Mouse (Mus musculus): ENCODE measurements at regions not wholly inside any gene's neighbourhood (a gene's known extent, or its start where the extent isn't known, plus 50 kb on each side); places are given as distances from the start of the nearest gene placed in this dataset.

GRCm38 (mm10) chr17:50392428-50392827, 99.0 kb upstream of the Dazl start:
- H3K9ac ChIP-seq (ENCODE audit: low read depth, low read length), result no peak overlapping the region
- H3K36me3 ChIP-seq (ENCODE audit: control insufficient read depth, insufficient read depth, low read length), result no peaks in the 10 kb centered on the region
- no peak overlapping the region for H3K27ac ChIP-seq (ENCODE audit: low read depth, low read length)
- no peak overlapping the region for H3K4me2 ChIP-seq (replicated peaks; ENCODE audit: low read depth, low read length)
- H3K27me3 ChIP-seq (ENCODE audit: control insufficient read depth, insufficient read depth, low read length), result no peaks in the 10 kb centered on the region
- no peak overlapping the region for H3K4me3 ChIP-seq (ENCODE audit: low read depth, low read length)
- 88% methylated on average over 6 of the region's 6 CpGs for whole genome bisulfite sequencing
- H3K4me1 ChIP-seq (replicated peaks; ENCODE audit: control insufficient read depth, insufficient read depth, low read length), result no peaks in the 10 kb centered on the region
- H3K9me3 ChIP-seq (ENCODE audit: control insufficient read depth, low read length), result no peaks in the 10 kb centered on the region
- DNase-seq (ENCODE audit: low spot score), result no peak
- ATAC-seq (ENCODE audit: low FRiP score), result no peak

GRCm38 (mm10) chr17:50392966-50393365, 99.5 kb upstream of the Dazl start:
- 82% methylated on average over 2 of the region's 2 CpGs for WGBS
- H3K4me2 ChIP-seq (replicated peaks; ENCODE audit: low read depth, low read length), result no peak overlapping the region
- H3K36me3 ChIP-seq (ENCODE audit: control insufficient read depth, insufficient read depth, low read length), result no peaks in the 10 kb centered on the region
- H3K27ac ChIP-seq (ENCODE audit: low read depth, low read length), result no peak overlapping the region
- ATAC-seq (ENCODE audit: low FRiP score), result no peak
- H3K9ac ChIP-seq (ENCODE audit: low read depth, low read length), result no peak overlapping the region
- no peaks in the 10 kb centered on the region for H3K27me3 ChIP-seq (ENCODE audit: control insufficient read depth, insufficient read depth, low read length)
- no peaks in the 10 kb centered on the region for H3K4me1 ChIP-seq (replicated peaks; ENCODE audit: control insufficient read depth, insufficient read depth, low read length)
- DNase-seq (ENCODE audit: low spot score), result no peak
- no peak overlapping the region for H3K4me3 ChIP-seq (ENCODE audit: low read depth, low read length)
- no peaks in the 10 kb centered on the region for H3K9me3 ChIP-seq (ENCODE audit: control insufficient read depth, low read length)

GRCm38 (mm10) chr17:50393698-50394097, 100.3 kb upstream of the Dazl start:
- Histone ChIP-seq H3K9ac (ENCODE audit: low read depth, low read length) (no peak overlapping the region), H3K27me3 (ENCODE audit: control insufficient read depth, insufficient read depth, low read length) (no peaks in the 10 kb centered on the region), H3K4me3 (ENCODE audit: low read depth, low read length) (no peak overlapping the region), H3K36me3 (ENCODE audit: control insufficient read depth, insufficient read depth, low read length) (no peaks in the 10 kb centered on the region), H3K9me3 (ENCODE audit: control insufficient read depth, low read length) (no peaks in the 10 kb centered on the region), H3K27ac (ENCODE audit: low read depth, low read length) (no peak overlapping the region), H3K4me2 (replicated peaks; ENCODE audit: low read depth, low read length) (no peak overlapping the region), H3K4me1 (replicated peaks; ENCODE audit: control insufficient read depth, insufficient read depth, low read length) (no peaks in the 10 kb centered on the region)
- ATAC-seq (ENCODE audit: low FRiP score) (no peak), DNase-seq (ENCODE audit: low spot score) (no peak)
- 74% methylated on average over 3 of the region's 3 CpGs for WGBS

- 86% methylated on average over 1 of the region's 1 CpGs for WGBS
Observed at GRCm38 (mm10) chr17:50394801-50395200, 101.4 kb upstream of the Dazl start.

GRCm38 (mm10) chr17:50395669-50396068, 102.2 kb upstream of the Dazl start:
- WGBS, result 95% methylated on average over 11 of the region's 11 CpGs

More at GRCm38 (mm10) chr17:50394801-50395200, 101.4 kb upstream of the Dazl start:
- H3K4me3 ChIP-seq (ENCODE audit: low read depth, low read length), result no peak overlapping the region
- H3K27me3 ChIP-seq (ENCODE audit: control insufficient read depth, insufficient read depth, low read length), result no peaks in the 10 kb centered on the region
- no peak overlapping the region for H3K9ac ChIP-seq (ENCODE audit: low read depth, low read length)
- H3K4me1 ChIP-seq (replicated peaks; ENCODE audit: control insufficient read depth, insufficient read depth, low read length), result no peaks in the 10 kb centered on the region
- H3K9me3 ChIP-seq (ENCODE audit: control insufficient read depth, low read length), result no peaks in the 10 kb centered on the region
- no peak overlapping the region for H3K27ac ChIP-seq (ENCODE audit: low read depth, low read length)
- DNase-seq (ENCODE audit: low spot score), result no peak
- no peak overlapping the region for H3K4me2 ChIP-seq (replicated peaks; ENCODE audit: low read depth, low read length)
- ATAC-seq (ENCODE audit: low FRiP score), result no peak
- H3K36me3 ChIP-seq (ENCODE audit: control insufficient read depth, insufficient read depth, low read length), result no peaks in the 10 kb centered on the region

GRCm38 (mm10) chr17:50397324-50397723, 103.9 kb upstream of the Dazl start:
- Histone ChIP-seq H3K27me3 (ENCODE audit: control insufficient read depth, insufficient read depth, low read length) (no peaks in the 10 kb centered on the region), H3K9me3 (ENCODE audit: control insufficient read depth, low read length) (no peaks in the 10 kb centered on the region), H3K4me2 (replicated peaks; ENCODE audit: low read depth, low read length) (no peak overlapping the region), H3K4me3 (ENCODE audit: low read depth, low read length) (no peak overlapping the region), H3K9ac (ENCODE audit: low read depth, low read length) (no peak overlapping the region), H3K36me3 (ENCODE audit: control insufficient read depth, insufficient read depth, low read length) (no peaks in the 10 kb centered on the region), H3K27ac (ENCODE audit: low read depth, low read length) (no peak overlapping the region), H3K4me1 (replicated peaks; ENCODE audit: control insufficient read depth, insufficient read depth, low read length) (no peaks in the 10 kb centered on the region)
- ATAC-seq (ENCODE audit: low FRiP score) (no peak), DNase-seq (ENCODE audit: low spot score) (no peak)
- 67% methylated on average over 4 of the region's 4 CpGs for WGBS

More at GRCm38 (mm10) chr17:50395669-50396068, 102.2 kb upstream of the Dazl start:
- no peak overlapping the region for H3K4me2 ChIP-seq (replicated peaks; ENCODE audit: low read depth, low read length)
- no peak for ATAC-seq (ENCODE audit: low FRiP score)
- no peaks in the 10 kb centered on the region for H3K9me3 ChIP-seq (ENCODE audit: control insufficient read depth, low read length)
- H3K27me3 ChIP-seq (ENCODE audit: control insufficient read depth, insufficient read depth, low read length), result no peaks in the 10 kb centered on the region
- H3K4me1 ChIP-seq (replicated peaks; ENCODE audit: control insufficient read depth, insufficient read depth, low read length), result no peaks in the 10 kb centered on the region
- no peak overlapping the region for H3K4me3 ChIP-seq (ENCODE audit: low read depth, low read length)
- H3K36me3 ChIP-seq (ENCODE audit: control insufficient read depth, insufficient read depth, low read length), result no peaks in the 10 kb centered on the region
- no peak overlapping the region for H3K27ac ChIP-seq (ENCODE audit: low read depth, low read length)
- no peak overlapping the region for H3K9ac ChIP-seq (ENCODE audit: low read depth, low read length)
- DNase-seq (ENCODE audit: low spot score), result no peak

- no peak overlapping the region for H3K4me2 ChIP-seq (replicated peaks; ENCODE audit: low read depth, low read length)
- H3K4me3 ChIP-seq (ENCODE audit: low read depth, low read length), result no peak overlapping the region
- no peaks in the 10 kb centered on the region for H3K27me3 ChIP-seq (ENCODE audit: control insufficient read depth, insufficient read depth, low read length)
- H3K36me3 ChIP-seq (ENCODE audit: control insufficient read depth, insufficient read depth, low read length), result no peaks in the 10 kb centered on the region
- H3K27ac ChIP-seq (ENCODE audit: low read depth, low read length), result no peak overlapping the region
- 0 out of 2 replicates have a peak, but pooled peaks have one; percentile 30 for ATAC-seq (ENCODE audit: low FRiP score)
- peak; percentile 44 for DNase-seq (ENCODE audit: low spot score)
- WGBS, result 50% methylated on average over 11 of the region's 11 CpGs
- H3K9me3 ChIP-seq (ENCODE audit: control insufficient read depth, low read length), result no peaks in the 10 kb centered on the region
- no peaks in the 10 kb centered on the region for H3K4me1 ChIP-seq (replicated peaks; ENCODE audit: control insufficient read depth, insufficient read depth, low read length)
- no peak overlapping the region for H3K9ac ChIP-seq (ENCODE audit: low read depth, low read length)
Observed at GRCm38 (mm10) chr17:50407249-50407990, 101.8 kb upstream of the Plcl2 start.

- no peaks in the 10 kb centered on the region for H3K27me3 ChIP-seq (ENCODE audit: control insufficient read depth, insufficient read depth, low read length)
- no peak overlapping the region for H3K4me2 ChIP-seq (replicated peaks; ENCODE audit: low read depth, low read length)
- no peak overlapping the region for H3K27ac ChIP-seq (ENCODE audit: low read depth, low read length)
- no peaks in the 10 kb centered on the region for H3K36me3 ChIP-seq (ENCODE audit: control insufficient read depth, insufficient read depth, low read length)
- H3K4me3 ChIP-seq (ENCODE audit: low read depth, low read length), result no peak overlapping the region
- DNase-seq (ENCODE audit: low spot score) (no peak), ATAC-seq (ENCODE audit: low FRiP score) (no peak)
- WGBS, result 90% methylated on average over 10 of the region's 10 CpGs
- H3K4me1 ChIP-seq (replicated peaks; ENCODE audit: control insufficient read depth, insufficient read depth, low read length), result no peaks in the 10 kb centered on the region
- no peaks in the 10 kb centered on the region for H3K9me3 ChIP-seq (ENCODE audit: control insufficient read depth, low read length)
- no peak overlapping the region for H3K9ac ChIP-seq (ENCODE audit: low read depth, low read length)
Observed at GRCm38 (mm10) chr17:50408581-50408980, 100.6 kb upstream of the Plcl2 start.

GRCm38 (mm10) chr17:50409271-50409670, 99.9 kb upstream of the Plcl2 start:
- Histone ChIP-seq H3K9me3 (ENCODE audit: control insufficient read depth, low read length) (no peaks in the 10 kb centered on the region), H3K27ac (ENCODE audit: low read depth, low read length) (no peak overlapping the region), H3K9ac (ENCODE audit: low read depth, low read length) (no peak overlapping the region), H3K4me1 (replicated peaks; ENCODE audit: control insufficient read depth, insufficient read depth, low read length) (no peaks in the 10 kb centered on the region), H3K4me2 (replicated peaks; ENCODE audit: low read depth, low read length) (no peak overlapping the region), H3K36me3 (ENCODE audit: control insufficient read depth, insufficient read depth, low read length) (no peaks in the 10 kb centered on the region), H3K27me3 (ENCODE audit: control insufficient read depth, insufficient read depth, low read length) (no peaks in the 10 kb centered on the region), H3K4me3 (ENCODE audit: low read depth, low read length) (no peak overlapping the region)
- 97% methylated on average over 3 of the region's 3 CpGs for WGBS
- ATAC-seq (ENCODE audit: low FRiP score) (no peak), DNase-seq (ENCODE audit: low spot score) (no peak)

Measured in hindbrain, embryonic 11.5 days (tissue).